Mouse (Mus musculus) thymus, adult 2 months (tissue): ENCODE data around the gene Cd93. TPM values are rescaled to one million over a fixed set of nuclear protein-coding genes. Genes with fewer than 3 reads are reported as not detected.

Experiments
- DNase-seq: peaks from one replicate; pipeline ENCODE4 v3.0.0; 2021
- H3K27ac ChIP-seq: fragments of 200-500 bp; 2 replicates; pipeline ENCODE4 v1.5.1; 2012; ENCODE audit warnings: low read length, control low read depth; ENCODE audit not compliant: control insufficient read depth, insufficient read depth
- H3K27me3 ChIP-seq: fragments of 200-500 bp; 2 replicates; pipeline ENCODE4 v1.6.1; 2012; ENCODE audit warnings: mild to moderate bottlenecking, low read length, moderate library complexity, mixed read lengths; ENCODE audit not compliant: control insufficient read depth, insufficient read depth
- H3K36me3 ChIP-seq: fragments of 200-500 bp; 2 replicates; pipeline ENCODE4 v1.6.1; 2012; ENCODE audit warnings: mild to moderate bottlenecking, low read length, moderate library complexity; ENCODE audit not compliant: control insufficient read depth, insufficient read depth
- H3K4me1 ChIP-seq: fragments of 200-500 bp; replicated peaks from 2 replicates; pipeline ENCODE4 v1.6.1; 2012; ENCODE audit warnings: low read length; ENCODE audit not compliant: control insufficient read depth, insufficient read depth
- H3K4me3 ChIP-seq: fragments of 200-500 bp; 2 replicates; pipeline ENCODE4 v1.5.1; 2012; ENCODE audit warnings: mild to moderate bottlenecking, low read length, control low read depth, moderate library complexity; ENCODE audit not compliant: control insufficient read depth, insufficient read depth
- CTCF ChIP-seq: fragments of 200-500 bp; IDR thresholded peaks from 2 replicates; pipeline ENCODE4 v1.5.1; 2012; ENCODE audit warnings: mild to moderate bottlenecking, control low read depth, low read length, moderate library complexity, borderline replicate concordance; ENCODE audit not compliant: control insufficient read depth, poor library complexity, insufficient read depth; ENCODE audit errors: extremely low read depth
- POLR2A ChIP-seq: fragments of 200-500 bp; IDR thresholded peaks from 2 replicates; pipeline ENCODE4 v1.6.1; 2012; ENCODE audit warnings: mild to moderate bottlenecking, low read length, control low read depth, moderate library complexity; ENCODE audit not compliant: control insufficient read depth, poor library complexity, insufficient read depth; ENCODE audit errors: extremely low read depth
- WGBS: fragments of 180-500 bp; shearing (Covaris S2); methylation state at CpG from one replicate; pipeline ENCODE4 v1.1.7; 2018; 5-methylcytosine and 5-hydroxymethylcytosine counted together
- polyA plus RNA-seq: library from polyadenylated mRNA; depleted of rRNA; stranded (reverse); fragments of >200 nt; gene quantifications from 2 replicates; pipeline ENCODE4 v1.2.3, GENCODE M21; 2012

Cd93 gene
- polyA plus RNA-seq, 1 experiment: 3.6 TPM

GRCm38 (mm10) chr2:148455341-148455740 is 12.0 kb upstream of the Cd93 start:
- no peak overlapping the region for H3K27ac ChIP-seq
- no peak for DNase-seq
- no peak overlapping the region for H3K4me3 ChIP-seq
- no peaks in the 10 kb centered on the region for H3K36me3 ChIP-seq
- no peaks in the 10 kb centered on the region for H3K4me1 ChIP-seq
- no peaks in the 10 kb centered on the region for H3K27me3 ChIP-seq
- TF ChIP-seq CTCF: no peak
- TF ChIP-seq POLR2A: no peak

- Histone ChIP-seq H3K36me3 (no peaks in the 10 kb centered on the region), H3K27ac (no peak overlapping the region), H3K4me3 (no peak overlapping the region), H3K4me1 (no peaks in the 10 kb centered on the region), H3K27me3 (no peaks in the 10 kb centered on the region)
- no peak for TF ChIP-seq POLR2A
- TF ChIP-seq CTCF: no peak
- DNase-seq: no peak
- 82% methylated on average over 4 of the region's 4 CpGs for WGBS
Measured at GRCm38 (mm10) chr2:148454014-148454542, 10.7 kb upstream of the Cd93 start.

DNA sequence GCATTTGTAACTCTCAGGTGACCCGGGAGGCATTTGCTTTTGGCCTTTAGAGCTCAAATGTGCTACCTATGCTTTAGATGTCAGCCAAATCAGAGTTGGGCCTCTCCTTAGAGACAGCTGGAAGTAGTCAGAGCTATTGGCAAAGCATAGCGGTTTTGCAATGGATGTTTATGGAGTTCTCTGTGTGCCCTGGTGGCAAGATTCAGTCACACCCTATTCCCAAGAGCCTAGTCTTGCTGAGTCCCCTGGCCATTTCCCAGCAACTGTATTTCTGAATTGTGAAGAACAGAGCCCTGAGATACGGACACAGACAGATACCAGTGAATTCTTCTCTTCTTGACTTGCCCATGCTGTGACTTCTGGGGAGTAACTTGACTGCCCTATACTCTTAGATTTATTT is 9.7 kb upstream of the Cd93 start:
- TF ChIP-seq CTCF: no peak
- TF ChIP-seq POLR2A: no peak
- Histone ChIP-seq H3K4me3 (no peak overlapping the region), H3K4me1 (no peaks in the 10 kb centered on the region), H3K27me3 (no peaks in the 10 kb centered on the region), H3K36me3 (no peaks in the 10 kb centered on the region), H3K27ac (no peak overlapping the region)
- whole genome bisulfite sequencing: 95% methylated on average over 3 of the region's 3 CpGs
- DNase-seq: no peak

DNA sequence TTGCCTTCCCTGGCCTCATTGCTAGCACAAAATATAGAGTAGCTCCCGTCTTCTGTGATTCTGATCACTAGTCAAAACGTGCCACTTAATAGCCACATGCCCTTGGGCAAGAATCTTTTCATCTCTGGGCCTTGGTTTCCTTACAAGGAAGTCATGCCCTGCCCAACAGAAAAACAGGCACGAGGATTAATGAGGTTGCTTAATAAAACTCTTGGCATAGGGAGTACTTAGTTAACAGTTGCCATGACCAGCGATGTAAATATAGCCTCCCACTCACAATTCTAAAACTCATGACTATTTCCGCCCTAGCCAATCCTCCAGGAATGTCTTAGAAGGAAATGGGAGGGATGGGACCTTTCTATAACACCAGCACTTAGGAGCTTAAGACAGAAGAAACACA is 8.1 kb upstream of the Cd93 start:
- no peak for DNase-seq
- H3K4me1 ChIP-seq: no peaks in the 10 kb centered on the region; the same call in 1 of the 2 replicates
- 85% methylated on average over 5 of the region's 5 CpGs for WGBS
- H3K27ac ChIP-seq: no peak overlapping the region
- H3K36me3 ChIP-seq: no peaks in the 10 kb centered on the region
- no peak overlapping the region for H3K4me3 ChIP-seq
- TF ChIP-seq POLR2A (no peak), CTCF (no peak)
- H3K27me3 ChIP-seq: no peaks in the 10 kb centered on the region

GRCm38 (mm10) chr2:148450616-148451015 is 7.3 kb upstream of the Cd93 start:
- 90% methylated on average over 5 of the region's 5 CpGs for WGBS
- no peaks in the 10 kb centered on the region for H3K27me3 ChIP-seq
- no peak for DNase-seq
- TF ChIP-seq CTCF: no peak
- no peak for TF ChIP-seq POLR2A
- H3K4me3 ChIP-seq: no peak overlapping the region
- H3K27ac ChIP-seq: no peak overlapping the region
- H3K4me1 ChIP-seq: no peaks in the 10 kb centered on the region; the same call in 1 of the 2 replicates
- H3K36me3 ChIP-seq: no peaks in the 10 kb centered on the region

- Histone ChIP-seq H3K4me1 (no peaks in the 10 kb centered on the region; the same call in 1 of the 2 replicates), H3K4me3 (no peak overlapping the region), H3K27me3 (no peaks in the 10 kb centered on the region), H3K27ac (no peak overlapping the region), H3K36me3 (no peaks in the 10 kb centered on the region)
- WGBS: 94% methylated on average over 1 of the region's 1 CpGs
- no peak for DNase-seq
- TF ChIP-seq POLR2A (no peak), CTCF (no peak)
Measured at GRCm38 (mm10) chr2:148449659-148450058, 6.3 kb upstream of the Cd93 start.

- no peak for DNase-seq
- no peak overlapping the region for H3K27ac ChIP-seq
- no peak overlapping the region for H3K4me3 ChIP-seq
- TF ChIP-seq POLR2A: no peak
- no peak for TF ChIP-seq CTCF
- no peaks in the 10 kb centered on the region for H3K36me3 ChIP-seq
- no peaks in the 10 kb centered on the region for H3K27me3 ChIP-seq
- H3K4me1 ChIP-seq: peaks cover 21% of the 10 kb centered on the region
- WGBS: 75% methylated on average over 3 of the region's 3 CpGs
Measured at GRCm38 (mm10) chr2:148446446-148446845, 3.1 kb upstream of the Cd93 start.
